Mouse (Mus musculus) brown adipose tissue, adult 24 weeks (tissue): ENCODE results near the gene Slc17a6. TPM values are rescaled to one million over a fixed set of nuclear protein-coding genes. Genes with fewer than 3 reads are reported as not detected.

Experiments
- H3K27ac ChIP-seq: fragments of 200-500 bp; replicated peaks from 2 replicates; pipeline ENCODE4 v1.5.1; 2012; ENCODE audit warnings: low read depth, mild to moderate bottlenecking, low read length
- H3K4me1 ChIP-seq: fragments of 200-500 bp; 2 replicates; pipeline ENCODE4 v1.6.1; 2012; ENCODE audit warnings: low read length, mixed read lengths; ENCODE audit not compliant: control insufficient read depth, insufficient read depth, insufficient read length
- H3K4me3 ChIP-seq: fragments of 200-500 bp; 2 replicates; pipeline ENCODE4 v1.5.1; 2012; ENCODE audit warnings: low read depth, mild to moderate bottlenecking, low read length, moderate library complexity; ENCODE audit not compliant: insufficient read depth
- polyA plus RNA-seq: library from polyadenylated mRNA; stranded (reverse); fragments of >200 nt; gene quantifications from 2 replicates; pipeline ENCODE4 v1.2.4, GENCODE M21; 2012; ENCODE audit not compliant: missing spikeins, insufficient read depth, insufficient read length

The Slc17a6 gene
- polyA plus RNA-seq = not detected in 2 replicates

- no peaks in the 10 kb centered on the region for H3K4me1 ChIP-seq
- no peak within 1 kb of the TSS for H3K27ac ChIP-seq
- H3K4me3 ChIP-seq = no peak within 1 kb of the TSS
These were observed at the start of gene Slc17a6 for GRCm38 (mm10) chr7:51621694-51622145. Slc17a6 (plus strand) TSS chr7:51622006.

- no peak overlapping the region for H3K4me3 ChIP-seq
- H3K4me1 ChIP-seq = no peaks in the 10 kb centered on the region
- no peak overlapping the region for H3K27ac ChIP-seq
These were observed 21.8 kb upstream of the Slc17a6 start for GRCm38 (mm10) chr7:51600021-51600420.

DNA sequence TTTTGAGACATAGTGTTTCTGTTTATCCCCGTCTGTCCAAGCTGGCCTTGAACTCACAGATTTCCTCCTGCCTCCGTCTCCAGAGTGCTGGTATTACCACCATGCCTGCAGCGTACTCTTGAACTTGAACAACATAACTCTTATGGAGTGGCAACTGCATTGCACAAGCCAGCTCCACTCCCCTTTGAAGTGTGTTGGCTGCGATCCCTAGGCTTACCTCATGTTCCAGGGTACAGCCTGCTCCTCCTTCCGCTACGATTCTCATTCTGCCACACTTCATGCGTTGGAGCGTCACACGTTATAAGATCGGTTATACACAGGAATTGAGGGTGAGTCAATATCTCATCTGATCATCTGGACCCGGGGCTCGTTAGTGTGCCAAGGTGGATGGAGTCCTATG is 18.1 kb upstream of the Slc17a6 start:
- no peak overlapping the region for H3K27ac ChIP-seq
- no peak overlapping the region for H3K4me3 ChIP-seq
- no peaks in the 10 kb centered on the region for H3K4me1 ChIP-seq

- no peaks in the 10 kb centered on the region for H3K4me1 ChIP-seq
- no peak overlapping the region for H3K27ac ChIP-seq
- H3K4me3 ChIP-seq = no peak overlapping the region
These were observed 7.4 kb upstream of the Slc17a6 start for GRCm38 (mm10) chr7:51614404-51614803.

DNA sequence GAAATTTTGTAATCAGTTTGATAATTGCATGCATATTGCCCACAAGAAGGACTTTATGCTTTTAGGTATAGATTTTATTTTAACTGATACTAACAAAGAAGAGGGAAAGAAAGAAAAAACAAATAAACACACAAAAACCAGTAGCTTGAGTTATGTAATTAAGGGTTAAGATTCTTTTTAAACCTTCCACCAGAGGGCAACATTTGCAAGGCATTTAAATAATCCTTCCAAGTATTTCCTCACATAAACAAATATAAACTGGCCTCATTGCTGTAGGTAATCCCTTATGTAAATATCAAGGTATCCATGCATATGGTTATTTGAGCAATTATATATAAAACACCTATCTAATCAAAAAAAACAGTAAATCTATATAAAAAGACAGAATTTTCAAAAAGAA is 3.9 kb upstream of the Slc17a6 start:
- Histone ChIP-seq H3K4me3 (no peak overlapping the region), H3K4me1 (no peaks in the 10 kb centered on the region), H3K27ac (no peak overlapping the region)

GRCm38 (mm10) chr7:51618412-51618811 is 3.4 kb upstream of the Slc17a6 start:
- H3K4me3 ChIP-seq = no peak overlapping the region
- H3K27ac ChIP-seq = no peak overlapping the region
- H3K4me1 ChIP-seq = no peaks in the 10 kb centered on the region

DNA sequence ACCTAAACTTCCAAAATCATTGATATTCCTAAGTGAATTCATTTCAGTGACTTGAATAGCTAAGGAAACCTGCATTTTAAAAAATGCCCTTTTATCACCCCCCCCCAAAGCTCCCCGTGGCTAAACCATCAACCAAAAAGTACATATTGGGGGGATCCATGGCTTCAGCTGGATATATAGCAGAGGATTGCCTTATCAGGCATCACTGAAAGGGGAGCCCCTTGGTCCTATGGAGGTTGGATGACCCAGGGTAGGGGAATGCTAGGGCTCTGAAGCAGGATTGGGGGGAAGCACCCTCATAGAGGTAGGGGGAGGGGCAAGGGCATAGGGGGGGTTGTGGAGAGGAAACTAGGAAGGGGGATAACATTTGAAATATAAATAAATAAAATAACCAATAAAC is 1.8 kb upstream of the Slc17a6 start:
- Histone ChIP-seq H3K27ac (no peak overlapping the region), H3K4me3 (no peak overlapping the region), H3K4me1 (no peaks in the 10 kb centered on the region)

GRCm38 (mm10) chr7:51622196-51622595 is 390 bp downstream of the Slc17a6 start:
- Histone ChIP-seq H3K4me1 (no peaks in the 10 kb centered on the region), H3K4me3 (no peak overlapping the region), H3K27ac (no peak overlapping the region)

DNA sequence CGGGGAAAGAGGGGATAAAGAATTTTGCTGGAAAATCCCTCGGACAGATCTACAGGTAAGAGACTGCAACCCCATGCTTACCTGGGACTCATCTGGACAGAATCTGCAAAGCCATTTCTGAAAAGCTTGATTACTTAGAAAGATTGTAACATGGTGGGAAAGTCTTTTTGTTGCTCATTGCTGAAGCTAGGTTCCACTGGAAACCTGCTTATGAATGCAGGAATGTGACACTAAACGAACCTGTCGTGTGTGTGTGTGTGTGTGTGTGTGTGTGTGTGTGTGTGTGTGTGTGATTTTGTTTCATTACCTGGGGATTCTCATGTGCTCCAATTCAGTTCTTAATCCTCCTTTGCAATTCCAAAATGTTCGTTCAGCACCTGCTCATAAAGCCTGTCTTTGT is 860 bp downstream of the Slc17a6 start:
- no peaks in the 10 kb centered on the region for H3K4me1 ChIP-seq
- no peak overlapping the region for H3K4me3 ChIP-seq
- no peak overlapping the region for H3K27ac ChIP-seq

DNA sequence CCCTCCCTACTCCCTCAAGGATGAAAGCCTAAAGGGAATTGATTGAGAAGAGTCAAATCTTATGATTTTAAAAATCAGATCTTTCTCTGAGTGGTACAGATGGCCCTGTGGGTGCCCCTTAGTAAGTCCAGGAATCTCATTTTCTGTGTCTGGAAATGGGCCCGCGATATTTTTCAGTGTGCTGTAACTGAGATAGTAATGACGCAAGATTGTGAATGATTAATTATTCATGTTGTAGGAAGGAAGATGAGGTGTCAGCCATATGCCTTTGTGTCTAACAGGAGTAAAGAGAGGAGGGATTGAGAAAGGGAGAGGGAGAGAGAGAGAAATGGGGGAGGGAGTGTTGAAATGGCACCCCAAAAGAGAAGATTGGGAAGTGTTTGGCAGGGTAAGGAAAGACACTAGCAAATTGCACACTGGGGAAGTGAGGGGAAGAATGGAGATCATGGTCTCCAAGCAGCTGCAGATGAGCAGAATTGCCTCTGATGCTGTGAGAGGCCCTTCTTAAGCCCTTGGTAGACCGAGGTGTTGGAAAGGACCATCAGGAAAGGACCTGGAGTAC is 2.6 kb downstream of the Slc17a6 start:
- no peaks in the 10 kb centered on the region for H3K4me1 ChIP-seq
- H3K27ac ChIP-seq = no peak overlapping the region
- no peak overlapping the region for H3K4me3 ChIP-seq

GRCm38 (mm10) chr7:51625161-51625560 is 3.4 kb downstream of the Slc17a6 start:
- H3K4me1 ChIP-seq = no peaks in the 10 kb centered on the region
- no peak overlapping the region for H3K27ac ChIP-seq
- no peak overlapping the region for H3K4me3 ChIP-seq

DNA sequence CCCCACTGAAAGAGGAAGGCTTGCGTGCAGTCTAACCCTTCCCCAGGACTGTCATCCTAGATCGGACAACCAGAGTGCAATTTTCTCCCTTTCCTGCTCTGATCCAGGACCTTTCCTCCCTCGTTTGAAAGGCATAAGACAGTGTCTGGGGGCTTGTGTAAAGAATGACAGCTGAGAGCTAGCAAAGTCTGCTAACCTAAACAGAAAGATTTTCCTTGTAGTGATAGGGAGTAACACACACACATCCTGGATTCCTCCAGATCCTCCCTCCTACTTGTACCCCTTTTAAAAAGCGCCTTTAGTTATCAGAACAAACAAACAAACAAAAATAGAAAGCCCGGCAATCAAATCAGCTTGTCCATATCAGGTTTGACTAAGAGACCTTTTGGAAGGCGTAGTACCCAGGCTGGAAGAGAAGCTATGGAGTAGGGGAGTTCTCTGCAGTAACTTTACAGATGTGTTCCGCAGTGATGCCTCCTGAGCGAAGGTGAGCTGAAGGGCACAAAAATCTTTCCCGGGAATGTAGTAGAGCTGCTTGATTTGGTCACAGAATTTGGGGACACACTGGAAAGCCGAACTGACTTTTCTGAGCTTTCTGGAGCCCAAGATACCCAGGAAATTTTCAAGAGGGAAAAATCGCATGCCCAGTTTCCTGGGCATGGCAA is 3.9 kb downstream of the Slc17a6 start:
- no peaks in the 10 kb centered on the region for H3K4me1 ChIP-seq
- H3K4me3 ChIP-seq = no peak overlapping the region
- no peak overlapping the region for H3K27ac ChIP-seq

DNA sequence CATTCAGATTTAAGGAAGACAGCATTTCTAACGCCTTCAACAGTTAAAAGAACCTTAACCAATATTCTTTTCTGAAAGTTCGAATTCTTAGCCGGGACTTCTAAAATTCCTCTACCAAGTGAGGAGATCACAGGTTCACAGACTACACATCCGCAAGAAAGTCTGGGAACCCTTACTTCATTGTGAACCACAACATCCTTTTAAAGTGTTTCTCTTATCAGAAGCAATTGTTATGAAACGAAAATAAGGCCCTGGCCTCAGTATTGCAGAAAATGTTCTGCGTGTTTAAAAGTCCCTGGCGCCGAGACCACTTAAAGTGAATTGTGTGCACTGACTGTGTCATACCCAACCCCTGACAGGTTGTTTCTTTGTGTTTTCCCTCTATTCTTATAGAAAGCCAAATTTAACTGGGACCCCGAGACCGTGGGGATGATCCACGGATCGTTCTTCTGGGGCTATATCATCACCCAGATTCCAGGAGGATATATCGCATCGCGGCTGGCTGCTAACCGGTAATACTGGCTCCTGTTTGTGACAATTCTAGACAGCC is 4.7 kb downstream of the Slc17a6 start:
- H3K27ac ChIP-seq = no peak overlapping the region
- no peak overlapping the region for H3K4me3 ChIP-seq
- H3K4me1 ChIP-seq = no peaks in the 10 kb centered on the region

- Histone ChIP-seq H3K27ac (no peak overlapping the region), H3K4me1 (no peaks in the 10 kb centered on the region), H3K4me3 (no peak overlapping the region)
These were observed 5.3 kb downstream of the Slc17a6 start for GRCm38 (mm10) chr7:51627001-51627631.

GRCm38 (mm10) chr7:51627666-51628065 is 5.9 kb downstream of the Slc17a6 start:
- no peak overlapping the region for H3K4me3 ChIP-seq
- H3K4me1 ChIP-seq = no peaks in the 10 kb centered on the region
- no peak overlapping the region for H3K27ac ChIP-seq
